Mouse (Mus musculus) embryo, embryonic 11 days (tissue): Measurements from ENCODE around the gene Fgfbp3.
"Not testable (repeated sequence)": the region's sequence is repeated elsewhere in the genome, so short reads cannot be mapped to it uniquely, and the experiment has no call there.

Experiments
- DNase-seq: peaks from one replicate; pipeline ENCODE4 v3.0.0-alpha.2; 2015

Gene Fgfbp3

DNA sequence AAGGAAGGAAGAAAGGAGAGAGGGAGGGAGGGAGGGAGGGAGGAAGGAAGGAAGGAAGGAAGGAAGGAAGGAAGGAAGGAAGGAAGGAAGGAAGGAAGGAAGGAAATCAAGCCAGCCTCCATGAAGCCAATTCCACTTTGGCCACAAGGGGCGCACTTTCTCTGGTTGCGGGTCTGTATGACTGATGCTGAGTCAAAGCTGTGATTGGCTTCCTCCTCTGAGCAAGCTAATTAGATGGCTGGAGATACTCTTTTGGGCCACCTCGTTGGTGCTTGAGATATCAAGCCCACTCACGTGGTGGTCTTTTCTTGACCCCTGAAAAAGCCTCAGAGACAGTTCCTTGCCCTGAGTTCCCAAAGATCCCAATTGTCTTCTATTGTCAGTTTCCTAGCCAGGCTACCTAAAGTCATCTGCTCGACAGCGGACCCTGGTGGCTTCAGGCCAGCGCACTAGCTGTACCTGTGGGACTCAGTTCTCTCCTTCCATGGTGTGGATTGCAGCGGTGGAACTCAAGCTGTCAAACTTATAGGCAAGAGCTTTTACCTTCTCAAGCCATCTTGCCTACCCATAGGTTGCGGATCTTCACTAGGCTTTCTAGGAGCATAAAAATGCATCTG lies 9.6 kb downstream of the Fgfbp3 start:
- peak; percentile 80 for DNase-seq

DNA sequence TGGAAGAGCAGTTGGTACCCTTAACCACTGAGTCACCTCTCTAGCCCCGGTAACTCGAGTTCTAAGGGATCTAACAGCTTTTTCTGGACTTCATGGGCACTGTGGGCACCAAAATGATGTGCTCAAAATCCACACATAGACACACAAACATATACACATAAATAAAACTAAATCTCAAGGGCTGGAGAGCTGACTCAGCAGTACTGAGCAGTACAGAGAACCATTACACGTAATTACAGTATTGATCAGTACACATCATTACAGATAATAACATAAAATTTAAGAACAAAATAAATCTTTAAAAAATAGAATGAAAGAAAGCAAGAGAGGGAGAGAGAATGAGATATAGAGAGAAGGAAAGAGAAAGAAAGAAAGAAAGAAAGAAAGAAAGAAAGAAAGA lies 10.3 kb downstream of the Fgfbp3 start:
- DNase-seq, result no peak

DNA sequence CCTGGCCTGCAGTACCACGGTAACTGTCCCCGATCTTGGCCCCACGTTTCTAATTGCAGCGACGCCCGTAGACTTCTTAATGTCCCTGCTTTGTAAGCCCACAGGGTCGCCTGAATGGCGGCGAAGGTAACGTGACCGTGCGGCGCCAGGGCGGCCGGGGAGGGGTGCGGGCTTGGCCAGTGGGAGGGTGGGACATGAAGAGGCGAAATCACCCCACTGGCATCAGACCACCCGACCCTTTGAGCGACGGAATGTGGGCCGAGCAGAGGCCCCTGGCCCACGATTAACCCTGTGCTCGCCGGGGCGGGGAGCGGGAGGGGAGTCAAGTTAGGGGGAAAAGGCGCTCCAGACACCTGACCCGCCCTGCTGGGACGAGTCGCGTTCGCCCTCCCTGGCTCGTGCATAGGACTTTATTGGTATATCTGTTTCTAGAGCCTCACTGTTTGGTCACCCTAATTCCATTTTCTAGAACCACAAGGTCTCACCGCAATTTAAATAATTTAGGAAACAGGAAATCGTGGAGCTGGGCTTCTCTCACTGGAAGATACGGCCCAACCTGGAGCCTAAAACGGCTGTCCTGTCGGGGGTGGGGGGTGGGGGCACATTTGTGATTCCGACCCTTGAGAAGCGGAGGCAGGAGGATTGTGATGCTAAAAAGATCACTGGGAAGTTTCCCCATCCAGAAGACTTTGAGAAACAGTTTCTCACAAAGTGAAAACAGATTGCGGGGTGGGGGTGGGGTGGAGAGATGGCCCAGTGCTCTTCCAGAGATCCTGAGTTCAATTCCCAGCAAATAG lies 15.0 kb downstream of the Fgfbp3 start:
- peak; percentile 91 for DNase-seq

DNA sequence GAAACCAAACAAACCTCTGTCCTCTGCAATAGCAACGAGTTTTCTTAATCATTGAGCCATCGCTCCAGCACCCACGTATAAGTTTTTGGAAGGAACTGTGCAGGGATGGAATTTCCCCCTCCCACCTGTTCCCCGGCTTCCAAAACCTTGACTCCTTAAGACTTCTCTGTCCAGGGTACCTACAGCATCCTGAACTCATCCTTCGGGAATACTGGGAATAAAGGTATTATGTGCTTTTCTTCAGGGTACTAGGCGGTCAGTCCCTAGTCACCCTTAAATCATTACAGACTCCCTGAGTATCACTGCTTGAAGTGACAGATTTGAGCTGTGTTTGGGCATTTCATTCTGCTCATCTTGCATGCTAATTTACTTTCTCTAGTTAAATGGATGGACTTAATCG lies 16.0 kb downstream of the Fgfbp3 start:
- DNase-seq, result no peak

DNA sequence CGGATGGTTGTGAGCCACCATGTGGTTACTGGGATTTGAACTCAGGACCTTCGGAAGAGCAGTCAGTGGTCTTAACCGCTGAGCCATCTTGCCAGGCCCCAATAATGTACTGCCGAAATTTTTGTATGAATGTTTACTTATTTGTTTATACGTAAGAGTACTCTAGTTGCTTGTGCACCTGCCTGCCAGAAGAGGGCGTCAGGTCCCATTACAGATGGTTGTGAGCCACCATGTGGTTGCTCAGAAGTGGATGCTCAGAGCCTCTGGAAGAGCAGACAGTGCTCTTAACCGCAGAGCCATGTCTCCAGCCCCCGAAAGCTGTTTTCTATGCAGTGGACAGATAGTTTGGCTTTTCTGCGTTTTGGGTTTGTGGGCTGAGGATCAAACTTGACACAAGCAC lies 21.6 kb downstream of the Fgfbp3 start:
- DNase-seq, result peak; percentile 63

DNA sequence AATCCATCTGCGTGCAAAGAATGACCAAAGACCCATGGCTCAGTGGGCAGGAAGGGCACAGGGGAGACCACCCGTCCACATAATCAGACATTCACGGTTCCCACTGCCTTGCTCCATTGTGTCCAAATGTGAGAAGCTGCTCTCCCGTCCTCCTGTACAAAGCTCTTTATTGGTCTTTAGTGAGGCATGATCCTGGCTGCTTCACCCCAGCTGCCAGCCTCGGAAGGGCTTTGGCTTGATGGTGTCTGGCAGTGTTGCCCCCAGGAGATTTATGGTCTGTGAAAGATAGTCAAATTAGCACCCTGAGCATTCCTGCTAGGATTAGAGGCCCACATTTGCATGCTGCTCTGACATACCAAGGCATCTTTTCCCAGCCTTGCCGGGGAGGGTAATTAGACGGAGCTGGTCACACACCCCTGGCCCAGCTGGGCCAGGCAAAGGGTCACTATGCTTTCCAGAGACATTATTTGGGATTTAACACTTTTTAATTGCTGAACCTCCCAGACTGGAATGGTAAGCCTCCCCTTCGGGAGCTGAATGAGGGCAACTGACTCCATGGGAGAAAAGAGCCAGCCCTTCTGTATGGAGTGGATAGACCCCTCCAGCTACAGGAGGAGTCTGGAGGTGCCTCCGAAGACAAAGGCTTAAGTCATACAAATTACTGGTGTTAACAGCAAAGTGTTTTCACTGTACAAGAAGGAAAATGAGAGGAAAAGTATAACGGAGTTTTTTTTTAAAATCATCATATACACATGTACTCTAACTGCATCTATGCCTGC lies 22.4 kb downstream of the Fgfbp3 start:
- DNase-seq, result peak; percentile 74

DNA sequence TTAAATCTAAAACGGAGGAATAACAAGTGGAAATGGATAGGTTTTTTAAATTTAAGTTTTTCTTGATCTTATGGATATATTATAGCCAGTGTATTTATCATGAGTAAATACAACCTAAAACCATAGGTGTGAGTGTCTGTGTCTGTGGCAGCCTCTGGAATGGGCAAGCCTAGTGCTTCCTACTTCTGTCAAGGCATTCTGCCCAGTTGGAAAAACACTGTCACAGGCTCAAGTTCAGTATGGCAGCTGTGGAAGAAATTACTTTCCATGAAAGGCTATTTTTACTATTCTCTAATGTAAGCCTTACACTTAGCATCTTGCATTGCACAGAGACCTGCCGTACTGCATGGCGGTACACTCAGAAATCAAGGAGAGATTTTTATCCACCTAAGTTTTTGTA lies 27.7 kb downstream of the Fgfbp3 start:
- DNase-seq, result no peak

DNA sequence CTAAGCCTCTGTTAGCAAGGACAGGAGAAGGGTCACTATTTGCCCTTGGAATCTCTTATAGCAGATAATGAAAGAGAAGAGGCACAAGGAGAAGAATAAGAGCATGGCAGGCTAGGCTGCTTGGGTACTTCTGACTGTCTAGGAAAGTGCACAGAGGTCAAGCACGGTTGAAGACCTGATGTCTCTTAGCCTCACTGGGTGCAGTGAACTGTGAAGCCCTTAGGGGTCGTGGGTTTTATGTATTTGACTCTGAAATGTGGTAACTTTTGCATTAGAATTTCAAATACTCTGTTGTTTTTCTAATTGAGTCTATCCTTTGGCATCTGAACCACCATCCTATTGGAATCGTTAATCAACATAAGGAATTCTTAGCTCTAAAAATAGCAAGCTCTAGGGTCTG lies 31.7 kb downstream of the Fgfbp3 start:
- DNase-seq, result no peak

DNA sequence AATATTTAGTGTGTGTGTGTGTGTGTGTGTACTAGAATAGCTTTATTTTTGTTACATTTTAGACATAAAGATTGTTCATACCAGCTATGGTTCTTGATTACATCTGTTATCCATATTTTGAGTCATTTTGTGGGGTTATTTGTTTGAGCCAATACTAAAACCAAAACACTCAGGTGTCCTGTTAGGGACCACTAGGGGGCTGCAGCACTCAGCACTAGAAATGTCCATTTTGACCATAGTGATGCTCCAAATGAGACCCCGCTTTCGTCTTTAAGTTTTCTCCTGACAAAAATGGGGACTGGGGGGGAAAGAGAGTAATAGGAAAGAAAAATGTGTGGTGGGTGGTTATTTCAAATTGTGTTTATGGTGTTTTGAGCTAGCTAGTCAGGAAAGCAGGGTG lies 33.1 kb downstream of the Fgfbp3 start:
- peak; percentile 50 for DNase-seq

DNA sequence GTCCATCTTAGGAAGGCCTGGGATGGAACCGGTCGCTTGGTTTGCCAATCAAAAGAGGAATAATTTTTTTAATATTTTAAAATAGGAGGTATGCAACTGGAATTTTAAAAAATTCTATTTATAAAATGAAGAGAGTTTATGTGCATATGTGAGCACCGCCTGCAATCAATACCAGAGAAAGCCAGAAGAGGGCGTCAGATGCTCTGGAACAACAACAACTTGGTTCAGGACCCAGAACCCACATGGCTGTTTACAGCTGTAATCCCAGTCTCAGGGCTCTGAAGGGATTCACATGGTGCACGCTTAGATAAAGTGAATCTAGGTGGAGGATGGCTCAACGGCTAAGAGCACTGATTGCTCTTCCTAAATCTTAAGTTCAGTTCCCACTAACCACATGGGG lies 36.3 kb downstream of the Fgfbp3 start:
- DNase-seq, result peak; percentile 46

DNA sequence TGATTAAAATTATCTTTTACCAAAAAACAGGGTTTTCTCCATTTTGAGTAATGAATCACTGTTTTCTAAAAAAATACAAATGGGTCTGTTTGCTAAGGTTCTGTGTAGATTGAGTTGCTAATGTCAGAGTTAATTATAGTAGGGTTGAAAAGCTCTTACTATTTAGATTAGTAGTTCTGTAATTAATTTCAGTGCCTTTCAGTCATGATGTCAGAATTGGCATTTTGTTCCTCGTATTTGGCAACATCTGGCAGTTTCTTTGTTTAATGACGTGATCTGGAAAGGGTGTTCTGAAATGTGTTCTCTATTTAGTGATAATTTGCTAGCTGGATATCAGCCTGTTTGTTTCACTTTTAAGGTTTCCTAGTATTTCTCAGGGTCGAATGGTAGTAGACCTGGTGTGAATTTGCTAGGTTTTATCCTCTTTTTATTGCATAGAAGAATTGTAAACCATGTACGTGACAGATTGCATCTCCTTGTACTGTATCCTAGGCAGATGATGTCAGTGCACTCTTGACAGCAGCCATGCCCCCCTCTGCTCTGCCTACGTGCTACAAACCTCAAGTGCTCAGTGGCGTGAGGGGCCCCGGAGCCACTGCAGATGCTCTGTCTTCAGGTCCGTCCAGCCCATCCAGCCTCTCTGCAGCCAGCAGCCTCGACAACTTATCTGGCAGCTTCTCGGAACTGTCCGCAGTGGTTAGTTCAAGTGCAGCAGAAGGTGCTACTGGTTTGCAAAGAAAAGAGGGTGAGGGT lies 40.5 kb downstream of the Fgfbp3 start:
- no peak for DNase-seq

DNA sequence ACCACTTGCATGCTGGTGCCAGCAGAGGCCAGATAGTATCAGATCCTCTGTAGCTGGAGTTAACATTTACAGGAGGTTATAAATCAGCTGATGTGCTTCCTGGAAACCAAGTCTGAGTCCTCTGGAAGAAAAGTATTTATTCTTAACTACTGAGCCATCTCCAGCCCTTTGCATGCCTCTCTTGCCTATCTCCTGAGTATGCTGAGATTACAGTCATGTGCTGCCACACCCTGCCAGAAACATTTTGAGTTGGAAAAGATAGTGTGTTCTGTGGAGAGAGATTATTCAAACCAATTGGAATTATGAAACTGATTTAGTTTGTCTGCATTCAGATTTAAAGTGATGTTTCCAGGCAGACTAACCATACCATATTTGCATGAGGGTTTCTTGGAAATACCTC lies 42.1 kb downstream of the Fgfbp3 start:
- DNase-seq, result no peak

DNA sequence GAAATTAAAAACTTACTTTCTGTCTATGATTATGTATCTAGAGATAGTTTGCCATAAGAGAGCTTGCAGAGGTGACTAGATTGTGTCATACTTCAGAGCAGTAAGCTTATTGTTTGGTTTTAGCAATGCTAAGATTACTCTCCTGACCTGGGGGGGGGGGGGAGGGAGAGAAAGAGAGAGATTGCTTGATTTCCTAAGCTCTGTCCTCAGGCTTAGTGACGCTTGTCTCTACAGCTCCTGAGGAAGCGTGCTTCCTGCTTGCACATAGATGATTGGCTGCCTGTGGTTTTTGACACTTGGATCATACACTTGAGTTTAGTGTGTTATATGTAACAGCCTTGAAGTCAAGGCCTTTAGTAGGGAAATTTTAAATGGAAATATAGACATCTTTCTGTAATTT lies 44.8 kb downstream of the Fgfbp3 start:
- no peak for DNase-seq

DNA sequence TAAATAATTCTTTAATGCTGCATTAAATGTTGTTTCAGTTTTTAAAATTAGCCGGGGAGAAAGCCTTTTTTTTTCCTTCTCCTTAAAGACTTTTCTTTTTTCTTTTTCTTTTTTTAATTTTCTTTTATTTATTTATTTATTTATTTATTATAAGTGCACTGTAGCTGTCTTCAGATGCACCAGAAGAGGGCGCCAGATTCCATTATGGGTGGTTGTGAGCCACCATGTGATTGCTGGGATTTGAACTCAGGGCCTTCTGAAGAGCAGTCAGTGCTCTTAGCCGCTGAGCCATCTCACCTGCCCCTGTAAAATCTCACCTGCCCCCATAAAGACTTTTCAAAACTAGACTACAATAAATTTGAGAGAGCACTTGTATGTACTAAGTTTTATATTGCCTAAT lies 50.7 kb downstream of the Fgfbp3 start:
- DNase-seq, result not testable (repeated sequence)
